Mouse (Mus musculus) left cerebral cortex, postnatal 25 days (tissue): ENCODE results near the gene Snx1. TPM values are rescaled to one million over a fixed set of nuclear protein-coding genes. Genes with fewer than 3 reads are reported as not detected.

Source experiments
- DNase-seq, 2 experiments: peaks; one replicate each; pipeline ENCODE4 v3.0.0; 2022; ENCODE audit warnings: low spot score in 2 of 2, mixed read lengths in 1 of 2
- intact Hi-C: fragments of 180-260 bp; cut with DNase I; formaldehyde crosslinking; loops from one replicate; pipeline ENCODE4 v1.15.1; 2025
- total RNA-seq, 2 experiments: library from RNA; stranded (reverse); gene quantifications; 2 replicates each; pipeline ENCODE4 v1.2.3; 2021

The Snx1 gene
- total RNA-seq, 2 experiments from 2014 or later: 68.4 to 72.9 TPM

DNA sequence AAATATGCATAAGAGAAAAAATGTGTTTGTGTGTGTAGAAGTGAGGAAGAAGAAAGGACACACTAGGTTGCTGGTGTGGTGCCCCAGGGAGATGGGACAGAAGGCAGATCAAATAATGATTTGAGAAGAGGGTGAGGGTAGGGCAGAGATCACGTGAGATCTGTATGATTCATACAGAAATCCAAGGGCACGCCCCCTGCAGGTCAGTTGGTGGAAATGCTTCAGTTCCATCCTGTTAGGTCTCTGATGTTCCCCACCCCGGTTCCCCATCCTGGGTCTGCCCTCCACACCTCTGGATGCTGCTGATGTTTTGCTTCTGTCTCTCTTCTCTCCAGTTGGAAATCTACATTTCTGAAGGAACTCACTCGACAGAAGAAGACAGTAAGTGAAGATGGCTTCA is 9.6 kb upstream of the Snx1 start:
- no peak for DNase-seq
- intact Hi-C loops: no loop called here

- intact Hi-C loops: no loop called here
- DNase-seq: no peak
Observed at GRCm38 (mm10) chr9:66131466-66131865, 5.1 kb upstream of the Snx1 start.

DNA sequence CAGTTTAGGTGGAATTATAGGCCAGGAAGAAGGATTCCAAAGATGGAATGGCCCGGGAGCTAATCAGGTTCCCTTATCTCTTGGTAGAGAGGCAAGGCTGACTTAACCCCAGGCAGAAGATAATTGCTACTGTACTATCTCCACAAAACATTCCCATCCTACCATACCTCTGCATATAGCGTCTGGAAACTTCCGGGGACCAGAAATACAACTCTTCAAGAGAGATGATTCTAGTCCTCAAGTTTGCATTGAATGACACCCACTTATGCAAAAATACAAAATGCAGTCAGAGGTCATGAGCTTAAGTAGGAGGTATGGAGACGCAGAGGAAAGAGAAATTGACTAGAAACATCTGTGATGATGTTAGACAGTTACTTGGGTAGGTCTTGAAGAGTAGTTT is 1.5 kb upstream of the Snx1 start:
- no peak for DNase-seq

DNA sequence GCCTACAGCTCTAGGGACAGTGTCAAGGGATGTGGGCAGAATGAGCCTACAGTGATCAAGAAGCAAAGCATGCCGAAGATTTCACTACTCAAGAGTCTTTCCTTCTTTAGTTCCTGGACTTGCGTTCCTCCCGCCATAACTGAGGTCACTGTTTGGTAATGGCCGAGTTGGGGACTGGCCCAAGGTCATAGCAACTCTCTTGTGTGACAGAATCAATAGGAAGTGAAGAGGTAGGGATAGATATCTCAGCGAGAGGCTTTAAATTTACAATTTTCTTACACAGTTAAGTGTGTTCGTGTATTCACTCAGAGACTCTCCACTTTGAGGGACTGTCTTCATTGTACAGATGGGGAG is 783 bp upstream of the Snx1 start:
- intact Hi-C loops: loop anchor here (2.0 kb wide), 1 partner anchor 66 kb away; the partner anchor contains the start of gene Ppib
- no peak for DNase-seq

More for the DNA sequence above, 1.5 kb upstream of the Snx1 start:
- intact Hi-C loops: loop anchor here (2.0 kb wide), 1 partner anchor 67 kb away; the partner anchor contains the start of gene Ppib

DNA sequence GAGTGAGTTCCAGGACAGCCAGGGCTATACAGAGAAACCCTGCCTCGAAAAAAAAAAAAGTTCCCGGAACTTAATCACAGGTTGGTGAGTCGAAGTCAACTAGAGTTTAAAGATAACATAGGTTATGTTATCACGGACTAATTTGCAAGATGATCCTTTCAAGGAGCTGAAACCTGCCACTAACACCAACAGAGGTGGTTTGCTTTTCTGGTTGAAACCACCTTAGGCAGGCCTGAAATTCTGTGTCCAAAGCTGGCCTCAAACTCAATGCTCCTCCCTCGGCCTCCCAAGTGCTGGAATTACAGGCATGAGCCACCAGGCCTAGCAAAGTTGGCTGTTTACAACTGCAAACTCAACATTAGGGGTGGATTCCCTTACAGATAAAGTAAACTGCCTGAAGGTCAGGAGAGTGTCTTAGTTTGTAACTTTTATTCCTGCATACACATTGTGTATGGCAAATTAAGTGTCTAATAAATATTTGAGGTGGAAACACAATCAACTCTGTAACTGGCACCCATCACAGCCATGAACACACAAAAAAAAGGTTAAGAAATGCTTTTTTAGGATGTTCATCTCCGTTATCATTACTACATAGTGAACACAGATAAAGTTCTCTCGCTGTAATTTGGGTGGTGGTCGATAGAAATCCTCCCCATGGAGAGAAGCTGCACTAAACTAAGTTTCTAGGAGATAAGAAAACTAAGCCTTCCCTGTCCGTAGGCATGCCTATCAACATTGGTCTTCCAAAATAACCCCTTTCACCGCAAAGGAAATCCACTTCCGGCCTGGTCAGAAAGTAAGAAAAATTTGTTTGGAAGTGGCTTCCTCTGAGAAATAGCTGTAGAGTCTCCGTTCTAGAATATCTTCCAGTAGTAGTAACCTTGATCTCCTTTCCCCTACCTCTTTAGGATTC is 588 bp downstream of the Snx1 start:
- DNase-seq: no peak
- intact Hi-C loops: loop anchor here (2.0 kb wide), 1 partner anchor 65 kb away; the partner anchor contains the start of gene Ppib

GRCm38 (mm10) chr9:66124681-66125542 is 1.5 kb downstream of the Snx1 start:
- DNase-seq: peak; percentile 95 to 98
- intact Hi-C loops: no loop called here

DNA sequence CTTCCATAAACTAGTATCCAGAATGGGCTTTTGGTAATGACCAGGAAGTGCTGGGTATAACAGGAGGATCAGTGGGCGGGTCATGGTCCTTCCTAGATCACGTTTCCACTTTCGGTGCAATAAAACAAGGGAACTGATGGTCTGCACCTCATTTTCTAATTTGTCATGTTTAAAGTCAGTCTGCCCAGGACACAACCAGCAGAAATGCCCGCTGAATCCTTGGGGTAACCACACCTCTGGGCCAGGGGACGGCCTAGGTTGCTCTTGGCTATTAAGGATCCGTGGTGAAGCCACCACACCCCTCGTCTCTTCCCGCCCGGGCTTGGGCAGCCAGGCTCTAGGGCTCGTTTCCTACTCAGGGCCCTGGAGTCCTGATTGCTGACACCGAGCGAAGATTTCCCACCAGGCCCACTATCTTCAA is 2.3 kb downstream of the Snx1 start:
- intact Hi-C loops: no loop called here
- DNase-seq: peak in 1 of 2 experiments; percentile 18

- peak in 1 of 2 experiments; percentile 58 for DNase-seq
- intact Hi-C loops: no loop called here
Observed at GRCm38 (mm10) chr9:66123648-66124047, 2.7 kb downstream of the Snx1 start.

- intact Hi-C loops: no loop called here
- DNase-seq: no peak
Observed at GRCm38 (mm10) chr9:66121421-66121820, 5.0 kb downstream of the Snx1 start.

DNA sequence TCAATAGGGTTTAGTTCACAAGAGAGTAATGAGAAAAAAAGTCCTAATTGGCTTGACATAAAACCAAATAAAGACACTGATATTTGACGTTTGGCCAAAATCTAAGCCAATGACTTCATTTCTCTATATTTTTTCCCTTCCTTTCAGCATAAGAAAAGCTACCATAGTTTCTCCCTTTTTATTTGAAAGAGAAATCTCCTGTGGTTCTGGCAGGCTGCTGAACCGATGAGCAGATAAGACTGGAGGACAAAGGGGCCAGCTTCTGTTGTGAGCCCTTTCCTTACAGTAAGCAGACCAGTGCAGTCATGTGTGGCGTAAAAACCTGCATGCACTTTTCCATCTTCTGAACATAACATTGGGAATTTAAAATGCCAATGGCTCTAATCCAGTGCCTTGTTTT is 5.4 kb downstream of the Snx1 start:
- intact Hi-C loops: no loop called here
- no peak for DNase-seq

- intact Hi-C loops: no loop called here
- no peak for DNase-seq
Observed at GRCm38 (mm10) chr9:66120106-66120505, 6.3 kb downstream of the Snx1 start.

GRCm38 (mm10) chr9:66119498-66119897 is 6.9 kb downstream of the Snx1 start:
- no peak for DNase-seq
- intact Hi-C loops: no loop called here

DNA sequence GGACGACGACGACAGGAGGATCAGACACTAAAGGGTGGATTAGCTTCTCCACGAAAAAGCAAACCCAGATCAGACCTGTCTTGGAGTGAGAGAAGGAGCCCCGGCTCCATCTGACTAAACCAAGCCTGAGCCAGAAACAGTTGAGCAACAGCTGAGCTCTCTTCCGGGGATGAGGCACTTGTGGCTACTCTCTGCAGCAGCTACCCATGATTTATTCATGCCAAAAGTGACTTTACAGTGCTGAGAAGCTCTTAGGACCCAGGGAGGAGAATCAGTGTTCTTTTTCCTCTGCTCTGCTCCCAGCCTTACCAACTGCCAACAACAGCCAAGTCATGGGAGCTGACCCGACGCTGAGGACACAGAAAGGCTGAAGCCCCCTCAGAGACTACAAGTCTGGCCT is 9.5 kb downstream of the Snx1 start:
- intact Hi-C loops: no loop called here

GRCm38 (mm10) chr9:66114341-66114740 is 12.0 kb downstream of the Snx1 start:
- no peak for DNase-seq
- intact Hi-C loops: no loop called here

More for the DNA sequence above, 9.5 kb downstream of the Snx1 start:
- DNase-seq: peak in 1 of 2 experiments; percentile 62

DNA sequence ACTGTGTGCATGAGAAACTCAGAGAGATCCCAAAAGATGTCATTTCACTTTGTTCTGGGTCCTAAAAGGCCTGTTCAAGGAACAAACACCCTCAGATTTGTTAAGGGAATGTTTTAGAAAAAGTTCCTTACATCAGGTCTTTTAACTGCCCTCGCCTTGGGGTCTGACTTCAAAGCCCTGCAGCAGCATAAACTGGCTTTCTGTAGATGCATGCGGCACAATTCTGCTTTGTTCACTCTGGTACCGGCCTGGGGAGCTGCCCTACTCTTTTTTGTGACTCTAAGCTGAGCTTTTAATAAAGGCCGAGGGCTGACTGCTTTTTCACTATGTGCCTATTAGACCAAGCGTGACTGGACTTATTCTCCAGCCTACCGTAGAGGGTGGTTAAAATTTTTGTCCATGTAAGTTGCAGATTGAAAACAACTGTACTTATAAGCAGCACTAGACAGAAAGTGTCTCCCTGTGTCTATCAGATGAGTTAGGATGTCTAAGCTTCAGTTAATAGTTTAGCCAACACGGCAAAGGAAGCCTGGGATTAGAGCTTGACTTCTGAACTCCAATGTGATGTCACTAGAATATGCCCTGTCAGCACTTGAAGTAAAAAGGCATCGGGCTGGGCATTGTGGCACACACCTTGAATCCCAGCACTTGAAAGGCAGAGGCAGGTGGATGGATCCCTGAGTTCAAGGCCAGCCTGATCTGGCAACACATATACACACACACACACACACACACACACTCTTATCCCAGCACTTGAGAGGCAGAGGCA is 15.6 kb downstream of the Snx1 start:
- no peak for DNase-seq
- intact Hi-C loops: no loop called here

DNA sequence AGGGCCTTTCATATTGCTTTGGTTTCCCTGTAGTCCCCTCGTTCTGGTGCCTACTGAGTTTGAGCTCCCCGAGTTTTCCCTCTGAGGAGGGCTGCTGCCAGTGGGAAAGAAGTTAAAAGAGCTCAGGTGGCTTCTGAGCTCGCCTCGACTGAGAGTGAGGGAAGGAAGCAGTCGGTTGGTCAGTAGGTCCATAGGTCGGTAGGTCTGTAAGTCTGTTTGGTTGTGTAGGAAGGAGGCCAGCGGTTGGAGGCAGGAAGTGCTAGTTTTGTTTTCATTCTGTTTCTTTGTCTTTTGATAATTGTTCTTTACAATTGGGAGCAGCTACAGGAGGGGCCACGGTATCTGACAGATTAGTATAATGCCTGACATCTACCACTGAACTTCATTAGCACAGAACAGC is 16.3 kb downstream of the Snx1 start:
- intact Hi-C loops: no loop called here
- no peak for DNase-seq

GRCm38 (mm10) chr9:66109574-66109973 is 16.8 kb downstream of the Snx1 start:
- intact Hi-C loops: no loop called here
- no peak for DNase-seq

GRCm38 (mm10) chr9:66105168-66105567 is 21.2 kb downstream of the Snx1 start:
- no peak for DNase-seq
- intact Hi-C loops: no loop called here

- intact Hi-C loops: no loop called here
- DNase-seq: no peak
Observed at GRCm38 (mm10) chr9:66104601-66105000, 21.8 kb downstream of the Snx1 start.

GRCm38 (mm10) chr9:66102668-66103067 is 23.7 kb downstream of the Snx1 start:
- peak in 1 of 2 experiments; percentile 60 for DNase-seq
- intact Hi-C loops: no loop called here
